Mouse (Mus musculus): ENCODE results near the gene Tac1.
"Not testable (repeated sequence)": the region's sequence is repeated elsewhere in the genome, so short reads cannot be mapped to it uniquely, and the experiment has no call there.

DNA sequence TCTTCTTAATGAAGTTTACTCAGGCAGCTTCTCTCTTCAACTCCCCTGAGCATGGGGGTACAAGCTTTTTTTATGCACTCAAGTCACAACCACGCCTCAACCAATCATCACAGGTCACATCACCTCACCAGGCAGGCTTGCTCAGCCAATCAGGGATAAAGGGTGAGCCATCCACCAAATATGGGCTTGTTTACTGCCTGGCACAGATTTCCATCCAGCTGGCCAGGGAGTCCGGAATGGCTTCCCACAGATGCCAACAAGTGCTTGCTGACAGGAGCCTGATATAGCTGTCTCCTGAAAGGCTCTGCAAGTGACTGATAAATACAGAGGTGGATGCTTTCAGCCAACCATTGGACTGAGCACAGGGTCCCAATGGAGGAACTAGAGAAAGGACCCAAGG lies 11.2 kb upstream of the Tac1 start:
- not testable (repeated sequence) for TF ChIP-seq CTCF (conservative IDR thresholded peaks at IDR 0.05; ENCODE audit: insufficient read depth, insufficient read length, low read depth, low read length); POLR2A (IDR thresholded peaks at IDR 0.05; ENCODE audit: low read depth, low read length)
